Mouse (Mus musculus) embryonic facial prominence, embryonic 12.5 days (tissue): ENCODE measurements around the gene Rangrf. TPM values are rescaled to one million over a fixed set of nuclear protein-coding genes. Genes with fewer than 3 reads are reported as not detected.
"Not testable (repeated sequence)": the region's sequence is repeated elsewhere in the genome, so short reads cannot be mapped to it uniquely, and the experiment has no call there.

Experiments used
- ATAC-seq: fragments of 200-750 bp; cut with Nextera tagmentation; 2 replicates; pipeline ENCODE4 v1.8.0; 2017; ENCODE audit not compliant: insufficient number of reproducible peaks, insufficient read depth, low FRiP score, low TSS enrichment
- H3K27ac ChIP-seq: fragments of 300-500 bp; sonication (generic); 2 replicates; pipeline ENCODE4 v1.5.1; 2016; ENCODE audit warnings: mild to moderate bottlenecking
- H3K27me3 ChIP-seq: fragments of 300-500 bp; sonication (generic); 2 replicates; pipeline ENCODE4 v1.6.1; 2016; ENCODE audit warnings: mild to moderate bottlenecking, moderate library complexity
- H3K36me3 ChIP-seq: fragments of 300-500 bp; sonication (generic); 2 replicates; pipeline ENCODE4 v1.6.1; 2016; ENCODE audit warnings: mild to moderate bottlenecking
- H3K4me1 ChIP-seq: fragments of 300-500 bp; sonication (generic); 2 replicates; pipeline ENCODE4 v1.6.1; 2016
- H3K4me2 ChIP-seq: fragments of 300-500 bp; sonication (generic); replicated peaks from 2 replicates; pipeline ENCODE4 v1.6.1; 2016; ENCODE audit warnings: mild to moderate bottlenecking, moderate library complexity
- H3K4me3 ChIP-seq: fragments of 300-500 bp; sonication (generic); 2 replicates; pipeline ENCODE4 v1.5.1; 2016; ENCODE audit warnings: mild to moderate bottlenecking
- H3K9ac ChIP-seq: fragments of 300-500 bp; sonication (generic); 2 replicates; pipeline ENCODE4 v1.6.1; 2016; ENCODE audit warnings: mild to moderate bottlenecking, moderate library complexity
- H3K9me3 ChIP-seq: fragments of 300-500 bp; sonication (generic); 2 replicates; pipeline ENCODE4 v1.6.1; 2016; ENCODE audit warnings: mild to moderate bottlenecking, moderate library complexity
- WGBS: fragments of 180-500 bp; shearing (Covaris S2); methylation state at CpG from one replicate; pipeline ENCODE4 v1.1.7; 2016; 5-methylcytosine and 5-hydroxymethylcytosine counted together
- polyA plus RNA-seq: library from polyadenylated mRNA; unstranded; fragments of >200 nt; fragmentation: Nextera tagmentation; extraction: Ambion mirVana; gene quantifications from 2 replicates; pipeline ENCODE4 v1.2.1, GENCODE M21; 2016

The Rangrf gene
- polyA plus RNA-seq = 59.3 and 64.2 TPM in 2 replicates

- peak within 1 kb of the TSS; percentile 64 for H3K4me2 ChIP-seq
- peak within 1 kb of the TSS; percentile 43 for H3K4me3 ChIP-seq
- H3K4me1 ChIP-seq = peaks cover 7% of the 10 kb centered on the region
- WGBS = 83% methylated on average over 7 of the region's 7 CpGs
- ATAC-seq = no peak
- H3K27me3 ChIP-seq = no peaks in the 10 kb centered on the region
- no peaks in the 10 kb centered on the region for H3K36me3 ChIP-seq
- no peak within 1 kb of the TSS for H3K27ac ChIP-seq
- peak within 1 kb of the TSS; percentile 40; the same call in 1 of the 2 replicates for H3K9ac ChIP-seq
- H3K9me3 ChIP-seq = no peaks in the 10 kb centered on the region
Observed at GRCm38 (mm10) chr11:68975085-68975484, at the start of gene Rangrf. Gene Rangrf (minus strand): TSS chr11:68975185.

- ATAC-seq = no peak
- no peaks in the 10 kb centered on the region for H3K9me3 ChIP-seq
- peaks cover 7% of the 10 kb centered on the region; the same call in 1 of the 2 replicates for H3K4me1 ChIP-seq
- H3K27me3 ChIP-seq = no peaks in the 10 kb centered on the region
- no peak overlapping the region for H3K4me2 ChIP-seq
- peaks cover 48% of the 10 kb centered on the region for H3K36me3 ChIP-seq
- no peak overlapping the region for H3K9ac ChIP-seq
- no peak overlapping the region for H3K4me3 ChIP-seq
- no peak overlapping the region for H3K27ac ChIP-seq
Observed at GRCm38 (mm10) chr11:69020691-69021090, 45.7 kb upstream of the Rangrf start.

DNA sequence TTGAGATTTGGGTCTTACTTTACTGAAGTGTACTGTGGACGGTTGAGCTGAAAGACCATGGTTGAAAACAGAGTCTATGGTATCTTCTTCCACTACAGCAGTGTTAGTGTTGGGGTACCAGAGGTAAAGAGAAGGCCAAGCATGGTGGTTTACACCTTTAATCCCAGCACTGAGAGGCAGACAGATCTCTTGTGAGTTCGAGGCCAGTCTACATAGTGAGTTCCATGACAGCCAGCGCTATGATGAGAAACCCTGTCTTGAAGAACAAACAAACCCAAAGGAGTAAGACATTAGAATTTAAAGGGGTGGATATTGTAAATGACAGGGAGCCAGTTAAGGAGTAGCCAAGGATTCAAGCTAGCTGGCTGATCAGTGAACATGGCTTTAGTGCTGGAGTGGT is 41.8 kb upstream of the Rangrf start:
- peak overlapping the region; percentile 89 for H3K27ac ChIP-seq
- H3K9ac ChIP-seq = peak overlapping the region; percentile 76
- H3K4me2 ChIP-seq = peak overlapping the region; percentile 68
- WGBS = 60% methylated on average over 3 of the region's 3 CpGs
- peaks cover 8% of the 10 kb centered on the region for H3K36me3 ChIP-seq
- no peak for ATAC-seq
- H3K27me3 ChIP-seq = no peaks in the 10 kb centered on the region
- peak overlapping the region; percentile 66 for H3K4me3 ChIP-seq
- peaks cover 7% of the 10 kb centered on the region; the same call in 1 of the 2 replicates for H3K4me1 ChIP-seq
- no peaks in the 10 kb centered on the region for H3K9me3 ChIP-seq

DNA sequence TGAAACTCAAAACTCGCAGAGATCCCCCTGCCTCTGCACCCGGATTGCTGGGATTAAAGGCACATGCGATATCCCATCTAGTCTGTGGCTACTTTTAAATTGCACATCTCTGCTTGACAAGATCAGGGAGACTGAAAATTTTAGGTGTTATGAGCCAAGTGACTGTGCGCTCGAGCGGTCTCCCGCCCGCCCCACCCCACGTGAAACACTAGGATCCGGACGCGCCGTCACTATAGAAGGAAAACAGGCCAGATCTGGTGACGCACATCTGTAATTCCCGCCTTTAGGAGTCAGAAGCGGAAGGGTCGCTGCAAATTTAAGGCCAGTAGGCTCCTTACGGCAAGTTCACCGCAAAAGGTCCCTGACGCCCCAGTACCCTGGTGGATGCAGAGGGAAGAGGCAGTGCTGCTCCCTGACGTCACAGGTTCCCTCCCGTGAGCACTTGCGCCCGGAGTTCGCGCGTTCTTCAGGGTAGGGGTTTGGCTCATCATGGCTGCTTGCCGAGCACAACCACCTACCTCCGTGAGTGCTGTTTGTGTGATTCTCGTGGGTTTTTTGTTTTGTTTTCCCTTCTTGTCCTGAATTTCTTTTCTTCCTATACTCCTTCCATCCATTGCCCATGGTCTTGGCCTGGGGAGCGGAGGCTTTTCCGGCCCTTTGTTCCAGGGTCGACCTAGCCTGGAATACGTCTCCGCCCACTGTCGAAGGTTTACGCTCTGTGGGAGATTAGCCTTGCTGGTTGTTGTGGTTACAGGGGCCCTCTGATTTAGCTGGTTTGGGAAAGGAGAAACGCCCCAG is 40.9 kb upstream of the Rangrf start, which contains the start of gene Ctc1:
Gene Ctc1, plus strand, starts transcription at position 268 of the 798 bp plus-strand sequence.
- peak within 1 kb of the TSS; percentile 89 for H3K27ac ChIP-seq
- ATAC-seq = peak; percentile 91
- H3K9me3 ChIP-seq = no peaks in the 10 kb centered on the region
- peak within 1 kb of the TSS; percentile 68 for H3K4me2 ChIP-seq
- peak within 1 kb of the TSS; percentile 76 for H3K9ac ChIP-seq
- WGBS = 4% methylated on average over 38 of the region's 38 CpGs
- 0 out of 2 replicates have a peak, but pooled peaks cover under 1% of the 10 kb centered on the region for H3K36me3 ChIP-seq
- peaks cover 11% of the 10 kb centered on the region; the same call in 1 of the 2 replicates for H3K4me1 ChIP-seq
- H3K4me3 ChIP-seq = peak within 1 kb of the TSS; percentile 66
- H3K27me3 ChIP-seq = no peaks in the 10 kb centered on the region

DNA sequence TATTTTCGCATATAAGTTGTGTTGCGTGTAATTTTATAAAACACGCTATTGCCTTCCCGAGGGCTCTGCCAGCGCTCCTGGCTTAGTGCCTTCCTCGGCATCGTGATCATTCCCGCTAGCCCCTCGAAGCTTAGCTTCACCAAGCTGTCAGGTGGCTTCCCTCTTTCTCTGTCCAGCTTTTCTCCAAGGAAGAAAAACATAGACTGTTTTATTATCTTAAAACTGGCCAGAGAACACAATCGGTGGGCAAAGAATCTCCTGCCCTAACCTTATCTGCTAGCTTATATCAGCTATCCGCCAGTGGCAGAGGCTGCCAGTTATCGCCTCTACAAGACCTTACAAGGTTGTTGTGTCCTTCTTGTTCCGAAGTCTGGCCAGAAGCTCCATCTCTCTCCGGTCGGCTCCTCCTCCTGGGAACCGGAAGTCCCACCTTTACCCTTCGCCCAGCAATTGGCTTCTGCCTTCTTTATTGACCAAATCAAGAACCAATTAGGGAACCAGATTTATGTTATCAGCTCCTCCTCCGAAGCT is 37.2 kb upstream of the Rangrf start:
- Histone ChIP-seq H3K27me3 (no peaks in the 10 kb centered on the region), H3K36me3 (no peaks in the 10 kb centered on the region), H3K9ac (peak overlapping the region; percentile 52), H3K4me2 (peak overlapping the region; percentile 61), H3K4me1 (peaks cover 18% of the 10 kb centered on the region; the same call in 1 of the 2 replicates), H3K27ac (peak overlapping the region; percentile 81), H3K4me3 (peak overlapping the region; percentile 53), H3K9me3 (no peaks in the 10 kb centered on the region)
- peak; percentile 38; the same call in 1 of the 2 replicates for ATAC-seq
- WGBS = 2% methylated on average over 18 of the region's 18 CpGs

DNA sequence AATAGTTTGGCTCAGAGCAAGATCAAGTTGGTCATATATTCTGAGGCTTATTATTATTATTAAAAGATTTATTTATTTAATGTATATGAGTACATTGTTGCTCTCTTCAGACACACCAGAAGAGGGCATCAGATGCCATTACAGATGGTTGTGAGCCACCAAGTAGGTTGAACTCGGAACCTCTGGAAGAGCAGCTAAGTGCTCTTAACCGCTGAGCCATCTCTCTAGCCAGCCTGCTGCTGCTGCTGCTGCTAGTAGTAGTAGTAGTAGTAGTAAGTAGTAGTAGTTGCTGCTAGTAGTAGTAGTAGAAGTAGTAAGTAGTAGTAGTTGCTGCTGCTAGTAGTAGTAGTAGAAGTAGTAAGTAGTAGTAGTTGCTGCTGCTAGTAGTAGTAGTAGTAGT is 36.5 kb upstream of the Rangrf start:
- H3K4me2 ChIP-seq = peak overlapping the region; percentile 61
- peak overlapping the region; percentile 53 for H3K4me3 ChIP-seq
- not testable (repeated sequence) for H3K36me3 ChIP-seq, ATAC-seq, H3K27me3 ChIP-seq, H3K9ac ChIP-seq, H3K9me3 ChIP-seq, H3K27ac ChIP-seq
- H3K4me1 ChIP-seq = peaks cover 12% of the 10 kb centered on the region; the same call in 1 of the 2 replicates
- 65% methylated on average over 2 of the region's 2 CpGs for WGBS

DNA sequence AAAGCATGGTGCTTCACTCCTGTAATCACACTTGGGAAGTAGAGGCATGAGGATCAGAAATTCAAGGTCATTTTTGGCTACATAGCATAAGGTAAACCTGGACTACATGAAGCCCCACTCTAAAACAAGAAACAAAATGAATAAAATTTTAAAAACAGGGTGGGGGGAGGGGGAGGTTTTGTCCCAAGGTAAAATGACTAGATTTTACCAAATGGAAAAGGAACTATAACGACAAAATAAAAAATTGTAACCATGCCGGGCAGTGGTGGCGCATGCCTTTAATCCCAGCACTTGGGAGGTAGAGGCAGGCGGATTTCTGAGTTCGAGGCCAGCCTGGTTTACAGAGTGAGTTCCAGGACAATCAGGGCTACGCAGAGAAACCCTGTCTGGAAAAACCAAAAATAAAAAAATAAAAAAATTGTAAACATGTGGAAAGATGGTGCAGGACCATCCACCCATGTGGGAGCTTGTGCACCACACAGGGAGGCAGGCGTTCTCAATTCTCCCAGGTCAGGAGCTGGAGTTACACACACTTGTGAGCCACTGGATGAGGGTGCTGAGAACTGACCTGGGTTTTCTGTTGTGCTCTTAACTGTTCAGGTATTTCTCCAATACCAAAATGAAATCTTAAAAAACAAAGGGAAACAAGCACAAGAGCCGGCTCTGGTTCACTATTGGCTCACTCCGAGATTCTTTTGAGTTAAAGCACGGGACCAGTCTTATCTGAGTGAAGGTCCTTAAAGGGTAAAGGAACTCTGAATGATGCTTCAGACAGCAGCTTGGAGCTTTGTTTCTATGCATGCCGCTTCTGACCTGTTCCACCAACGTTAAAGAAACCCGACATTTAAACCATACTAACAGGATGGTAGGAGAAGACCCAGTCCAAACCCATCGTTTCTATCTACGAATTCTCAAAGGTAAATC is 35.7 kb upstream of the Rangrf start:
- Histone ChIP-seq H3K4me3 (no peak overlapping the region), H3K27ac (no peak overlapping the region), H3K27me3 (no peaks in the 10 kb centered on the region), H3K4me2 (no peak overlapping the region), H3K36me3 (0 out of 2 replicates have a peak, but pooled peaks cover 3% of the 10 kb centered on the region), H3K9me3 (no peaks in the 10 kb centered on the region), H3K9ac (no peak overlapping the region), H3K4me1 (peaks cover 12% of the 10 kb centered on the region; the same call in 1 of the 2 replicates)
- no peak for ATAC-seq
- WGBS = 84% methylated on average over 15 of the region's 15 CpGs

- H3K36me3 ChIP-seq = 0 out of 2 replicates have a peak, but pooled peaks cover 3% of the 10 kb centered on the region
- no peaks in the 10 kb centered on the region for H3K9me3 ChIP-seq
- peaks cover 12% of the 10 kb centered on the region; the same call in 1 of the 2 replicates for H3K4me1 ChIP-seq
- H3K27me3 ChIP-seq = no peaks in the 10 kb centered on the region
- no peak overlapping the region for H3K4me2 ChIP-seq
- H3K27ac ChIP-seq = no peak overlapping the region
- ATAC-seq = no peak
- no peak overlapping the region for H3K4me3 ChIP-seq
- 88% methylated on average over 1 of the region's 1 CpGs for WGBS
- H3K9ac ChIP-seq = no peak overlapping the region
Observed at GRCm38 (mm10) chr11:69009508-69009907, 34.5 kb upstream of the Rangrf start.

DNA sequence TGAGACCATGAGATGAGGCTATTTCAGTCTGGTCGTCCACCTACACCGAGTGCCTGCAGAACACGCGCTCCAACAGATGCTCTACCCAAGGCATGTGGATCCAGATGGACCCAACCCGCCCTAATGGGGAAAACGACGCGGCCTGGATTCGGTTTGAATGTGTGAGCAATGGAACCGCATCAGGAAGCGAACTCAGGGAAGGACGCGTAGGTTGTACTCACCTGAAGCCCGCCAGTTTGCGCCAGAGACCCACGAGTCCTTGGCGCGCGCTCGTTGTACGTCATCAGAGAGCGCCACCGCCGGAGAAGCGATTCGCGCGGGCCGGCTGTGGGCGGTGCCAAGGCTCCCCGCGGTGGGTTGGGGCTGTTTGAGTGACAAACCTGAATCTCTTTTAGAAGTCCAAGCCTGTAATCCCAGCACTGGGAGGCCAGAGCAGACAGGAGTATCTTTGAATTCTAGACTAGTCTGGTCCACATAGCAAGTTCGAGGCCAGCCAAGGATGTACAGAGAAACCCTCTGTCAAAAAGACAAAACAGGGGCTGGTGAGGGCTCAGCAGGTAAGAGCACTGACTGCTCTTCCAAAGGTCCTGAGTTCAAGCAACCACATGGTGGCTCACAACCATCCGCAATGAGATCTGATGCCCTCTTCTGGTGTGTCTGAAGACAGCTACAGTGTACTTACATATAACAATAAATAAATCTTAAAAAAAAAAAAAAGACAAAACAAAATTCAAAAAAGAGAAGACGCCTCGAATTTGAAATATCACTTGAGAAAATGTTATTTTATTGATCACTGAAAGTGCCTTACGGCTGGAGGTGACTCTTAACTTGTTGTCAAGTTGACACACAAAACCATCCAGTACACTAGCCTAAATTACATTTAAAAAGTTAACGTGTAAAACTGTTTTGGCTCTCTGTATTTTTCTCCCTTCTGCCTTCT is 33.5 kb upstream of the Rangrf start, which contains the start of gene Pfas:
Gene Pfas, minus strand, starts transcription at position 279 of the 940 bp plus-strand sequence.
- peak; percentile 86 for ATAC-seq
- Histone ChIP-seq H3K4me2 (peak within 1 kb of the TSS; percentile 69), H3K27ac (peak within 1 kb of the TSS; percentile 42; the same call in 1 of the 2 replicates), H3K9me3 (no peaks in the 10 kb centered on the region), H3K4me3 (peak within 1 kb of the TSS; percentile 70), H3K27me3 (no peaks in the 10 kb centered on the region), H3K9ac (peak within 1 kb of the TSS; percentile 63), H3K4me1 (peaks cover 12% of the 10 kb centered on the region; the same call in 1 of the 2 replicates), H3K36me3 (peaks cover 5% of the 10 kb centered on the region; the same call in 1 of the 2 replicates)
- 8% methylated on average over 38 of the region's 38 CpGs for WGBS

DNA sequence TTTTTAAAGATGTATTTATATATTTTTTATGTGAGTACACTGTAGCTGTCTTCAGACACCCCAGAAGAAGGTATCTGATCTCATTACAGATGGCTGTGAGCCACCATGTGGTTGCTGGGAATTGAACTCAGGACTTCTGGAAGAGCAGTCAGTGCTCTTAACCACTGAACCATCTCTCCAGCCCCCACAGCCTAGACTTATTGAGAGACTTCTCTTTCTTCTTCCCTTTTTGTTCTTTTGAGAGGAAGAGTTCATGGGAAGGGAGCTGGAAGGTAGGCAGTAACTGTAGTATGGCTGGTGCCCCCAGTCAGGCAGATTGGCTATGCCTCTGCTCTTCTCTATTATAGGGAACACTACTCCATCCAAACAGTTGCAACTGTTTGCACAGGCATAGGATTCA is 31.6 kb upstream of the Rangrf start:
- H3K9ac ChIP-seq, H3K9me3 ChIP-seq, H3K4me2 ChIP-seq, H3K27me3 ChIP-seq, H3K4me1 ChIP-seq, H3K4me3 ChIP-seq, H3K27ac ChIP-seq, ATAC-seq: not testable (repeated sequence)
- H3K36me3 ChIP-seq = peaks cover 23% of the 10 kb centered on the region
